Mouse (Mus musculus) neural tube, embryonic 11.5 days (tissue): Measurements from ENCODE around the gene Pcsk5. TPM values are rescaled to one million over a fixed set of nuclear protein-coding genes. Genes with fewer than 3 reads are reported as not detected.

Experiments used
- ATAC-seq: fragments of 200-750 bp; cut with Nextera tagmentation; 2 replicates; pipeline ENCODE4 v1.8.0; 2017; ENCODE audit warnings: moderate number of reproducible peaks, mild to moderate bottlenecking, moderate TSS enrichment, moderate library complexity; ENCODE audit not compliant: insufficient read depth, low FRiP score, low TSS enrichment
- DNase-seq: peaks from one replicate; pipeline ENCODE4 v3.0.0-alpha.2; 2015; ENCODE audit warnings: low spot score
- H3K27ac ChIP-seq: fragments of 300-500 bp; sonication (generic); 2 replicates; pipeline ENCODE4 v1.5.1; 2014; ENCODE audit warnings: low read depth, mild to moderate bottlenecking, low read length
- H3K27me3 ChIP-seq: fragments of 300-500 bp; sonication (generic); 2 replicates; pipeline ENCODE4 v1.6.1; 2014; ENCODE audit warnings: mild to moderate bottlenecking, low read length, mixed read lengths; ENCODE audit not compliant: control insufficient read depth, insufficient read depth
- H3K36me3 ChIP-seq: fragments of 300-500 bp; sonication (generic); 2 replicates; pipeline ENCODE4 v1.6.1; 2014; ENCODE audit warnings: mild to moderate bottlenecking, low read length, moderate library complexity, mixed read lengths; ENCODE audit not compliant: control insufficient read depth, insufficient read depth
- H3K4me1 ChIP-seq: fragments of 300-500 bp; sonication (generic); 2 replicates; pipeline ENCODE4 v1.6.1; 2014; ENCODE audit warnings: low read length, mixed read lengths; ENCODE audit not compliant: control insufficient read depth, insufficient read depth
- H3K4me2 ChIP-seq: fragments of 300-500 bp; sonication (generic); 2 replicates; pipeline ENCODE4 v1.6.1; 2014; ENCODE audit warnings: low read depth, mild to moderate bottlenecking, moderate library complexity
- H3K4me3 ChIP-seq: fragments of 300-500 bp; sonication (generic); 2 replicates; pipeline ENCODE4 v1.5.1; 2014; ENCODE audit warnings: low read depth, low read length
- H3K9ac ChIP-seq: fragments of 300-500 bp; sonication (generic); 2 replicates; pipeline ENCODE4 v1.6.1; 2014; ENCODE audit warnings: mild to moderate bottlenecking, low read length
- H3K9me3 ChIP-seq: fragments of 300-500 bp; sonication (generic); 2 replicates; pipeline ENCODE4 v1.6.1; 2016; ENCODE audit warnings: low read length; ENCODE audit not compliant: control insufficient read depth
- WGBS: fragments of 180-500 bp; shearing (Covaris S2); extraction: QIAGEN DNeasy Blood & Tissue Kit; methylation state at CpG from one replicate; pipeline ENCODE4 v1.1.7; 2014; 5-methylcytosine and 5-hydroxymethylcytosine counted together
- polyA plus RNA-seq: library from polyadenylated mRNA; unstranded; fragments of >200 nt; fragmentation: Nextera tagmentation; extraction: Ambion mirVana; gene quantifications from 2 replicates; pipeline ENCODE4 v1.2.1, GENCODE M21; 2014

Pcsk5 gene
- polyA plus RNA-seq, 1 experiment from 2014 or later: 9.4 TPM

DNA sequence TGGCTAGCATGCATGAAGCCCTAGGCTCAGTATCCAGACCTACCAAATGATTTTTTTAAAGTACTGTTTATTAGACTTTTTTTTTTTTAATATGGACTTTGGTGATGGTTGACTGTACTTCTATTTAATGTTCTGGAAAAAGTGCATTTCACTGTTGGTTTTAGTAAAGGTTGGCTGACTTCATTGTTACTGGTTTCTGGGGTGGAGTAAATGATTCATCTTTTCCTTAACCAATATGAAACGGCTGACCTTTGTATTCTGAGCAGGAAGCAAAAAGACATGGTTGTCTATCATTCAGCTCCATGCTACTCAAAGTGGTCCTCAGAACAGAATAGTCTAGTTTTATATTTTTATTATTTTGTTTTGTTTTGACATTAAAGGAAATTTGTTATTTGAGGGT, 452.0 kb downstream of the Pcsk5 start:
- Histone ChIP-seq H3K4me1 (no peaks in the 10 kb centered on the region), H3K9ac (no peak overlapping the region), H3K4me3 (no peak overlapping the region), H3K36me3 (no peaks in the 10 kb centered on the region), H3K27ac (no peak overlapping the region), H3K27me3 (no peaks in the 10 kb centered on the region), H3K4me2 (no peak overlapping the region), H3K9me3 (no peaks in the 10 kb centered on the region)
- ATAC-seq (no peak), DNase-seq (no peak)
- WGBS: 59% methylated on average over 1 of the region's 1 CpGs

DNA sequence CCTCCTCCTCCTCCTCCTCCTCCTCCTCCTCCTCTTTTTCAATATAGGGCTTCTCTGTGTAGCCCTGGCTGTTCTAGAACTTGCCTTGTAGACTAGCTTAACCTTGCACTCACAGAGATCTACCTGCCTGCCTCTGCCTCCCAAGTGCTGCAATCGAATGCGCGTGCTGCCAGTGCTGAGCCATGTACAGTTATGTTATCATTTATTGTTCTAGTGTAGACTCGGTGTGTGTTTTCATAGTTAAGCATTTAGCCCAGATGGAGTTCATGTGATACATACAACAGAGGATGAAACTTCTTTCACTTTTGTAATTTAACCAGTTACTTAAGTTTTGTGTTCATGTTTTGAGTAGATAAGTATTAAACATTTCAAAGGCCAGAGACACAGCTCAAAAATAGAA, 452.4 kb downstream of the Pcsk5 start:
- no peak overlapping the region for H3K27ac ChIP-seq
- H3K4me1 ChIP-seq: no peaks in the 10 kb centered on the region
- no peaks in the 10 kb centered on the region for H3K9me3 ChIP-seq
- WGBS: 97% methylated on average over 4 of the region's 4 CpGs
- H3K4me2 ChIP-seq: no peak overlapping the region
- DNase-seq (no peak), ATAC-seq (no peak)
- no peaks in the 10 kb centered on the region for H3K36me3 ChIP-seq
- H3K27me3 ChIP-seq: no peaks in the 10 kb centered on the region
- H3K4me3 ChIP-seq: no peak overlapping the region
- H3K9ac ChIP-seq: no peak overlapping the region

DNA sequence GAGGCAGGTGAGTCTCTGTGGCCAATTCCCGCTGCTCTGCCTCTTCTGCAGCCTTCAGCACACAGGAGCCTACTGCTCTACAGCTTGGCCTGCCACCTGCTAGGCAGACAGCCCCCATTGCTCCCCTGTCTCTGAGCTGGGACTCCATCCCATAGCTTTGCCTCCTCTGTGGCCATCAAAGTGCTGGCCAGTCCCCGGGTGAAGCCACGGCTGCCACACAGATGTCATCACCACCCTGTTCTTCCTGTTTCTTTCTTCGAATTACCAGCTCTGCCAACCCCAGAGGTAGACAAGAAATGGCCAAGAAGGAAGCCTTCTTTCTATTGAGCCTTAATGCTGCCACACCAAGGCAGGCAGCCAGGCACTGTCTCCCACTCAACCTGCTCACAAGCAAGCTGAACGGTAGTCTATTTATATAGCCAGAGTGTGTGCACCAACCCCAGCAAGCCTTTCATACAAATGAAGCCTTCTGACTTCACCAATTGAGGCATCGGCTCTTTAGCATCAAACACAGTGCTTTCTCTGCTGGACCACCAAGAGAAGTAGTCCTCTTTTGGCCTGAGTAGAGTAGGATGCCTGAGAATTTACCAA, 454.5 kb downstream of the Pcsk5 start:
- Histone ChIP-seq H3K4me3 (no peak overlapping the region), H3K27ac (no peak overlapping the region), H3K36me3 (no peaks in the 10 kb centered on the region), H3K4me1 (no peaks in the 10 kb centered on the region), H3K4me2 (no peak overlapping the region), H3K9me3 (no peaks in the 10 kb centered on the region), H3K27me3 (no peaks in the 10 kb centered on the region), H3K9ac (no peak overlapping the region)
- no peak for DNase-seq
- no peak for ATAC-seq
- WGBS: 86% methylated on average over 6 of the region's 6 CpGs
